Mouse (Mus musculus): ENCODE measurements around the gene Qrfpr.

The Qrfpr gene

GRCm38 (mm10) chr3:36150934-36151686, 71.0 kb downstream of the Qrfpr start, which contains the start of gene D3Ertd254e:
Gene D3Ertd254e (plus strand): TSS chr3:36151017.
- DNase-seq (ENCODE audit: low spot score in 2 of 2) = peak; percentile 80 to 82

- DNase-seq (ENCODE audit: low spot score in 2 of 2) = no peak
Measured at GRCm38 (mm10) chr3:36150537-36150933, 71.6 kb downstream of the Qrfpr start.

- no peak for DNase-seq (ENCODE audit: low spot score in 2 of 2)
Measured at GRCm38 (mm10) chr3:36138996-36139395, 83.1 kb downstream of the Qrfpr start.

GRCm38 (mm10) chr3:36138171-36138660, 83.9 kb downstream of the Qrfpr start:
- no peak for DNase-seq (ENCODE audit: low spot score in 2 of 2)

DNA sequence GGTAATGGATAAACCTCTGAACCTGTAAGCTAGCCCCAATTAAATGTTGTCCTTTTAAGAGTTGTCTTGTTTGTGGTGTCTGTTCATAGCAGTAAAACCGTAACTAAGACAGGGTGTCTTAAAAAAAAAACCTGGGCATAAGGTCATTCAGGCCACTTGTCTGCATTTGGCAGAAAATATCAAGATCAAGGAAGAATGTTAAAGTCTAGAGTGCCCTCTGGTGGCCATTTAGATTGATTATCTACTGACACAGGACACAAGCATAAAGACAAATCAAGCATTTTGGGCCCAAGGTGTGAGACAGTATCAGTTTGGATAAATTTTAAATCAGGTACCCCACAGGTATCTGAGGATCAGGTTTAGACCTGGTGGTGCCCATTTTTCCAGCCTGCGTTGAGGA, 84.6 kb downstream of the Qrfpr start:
- DNase-seq (ENCODE audit: low spot score in 2 of 2) = no peak

DNA sequence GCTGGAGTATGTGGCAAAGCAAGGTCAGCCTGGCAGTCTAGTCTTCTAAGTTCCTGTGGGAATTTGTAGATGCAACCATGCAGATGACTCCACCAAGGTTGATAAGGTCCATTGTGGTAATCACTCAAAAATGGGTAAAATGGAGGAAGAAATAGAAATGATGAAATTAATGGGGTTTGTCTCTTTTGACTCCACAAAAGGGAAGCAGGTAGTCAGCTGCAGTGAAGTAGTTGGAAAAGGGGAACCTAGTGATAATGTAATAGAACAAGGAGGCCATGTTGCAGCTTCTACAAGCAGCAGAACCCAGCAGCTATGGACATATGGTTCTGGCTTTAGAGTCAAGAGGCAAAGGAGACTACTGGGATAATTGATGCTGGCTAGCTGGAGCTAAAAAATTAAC, 86.0 kb downstream of the Qrfpr start:
- DNase-seq (ENCODE audit: low spot score in 2 of 2) = no peak

All from frontal cortex, postnatal 25 days (tissue).